Mouse (Mus musculus): ENCODE measurements around the gene Mast4.
"Not testable (repeated sequence)": the region's sequence is repeated elsewhere in the genome, so short reads cannot be mapped to it uniquely, and the experiment has no call there.

Mast4 gene

DNA sequence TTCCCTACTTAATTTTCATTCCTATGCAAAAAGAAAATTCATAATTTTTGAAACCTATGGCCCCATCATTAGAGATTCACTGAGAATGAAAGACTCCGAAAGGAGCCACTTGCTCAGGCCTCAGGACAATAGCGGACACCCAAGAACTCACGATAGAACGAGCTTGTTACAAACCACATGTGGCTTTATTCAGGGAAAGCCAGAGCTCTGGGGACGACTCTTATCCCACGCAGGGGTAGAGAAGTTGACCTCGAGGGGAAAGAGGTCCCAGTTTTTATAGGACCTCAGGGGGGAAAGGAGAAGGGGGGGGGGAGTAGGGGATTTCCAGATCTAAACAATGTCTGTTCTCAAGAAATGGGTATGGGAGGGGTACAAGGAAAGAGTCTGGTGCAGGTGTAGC, 605.3 kb downstream of the Mast4 start:
- in situ Hi-C loops (cut with MboI, MseI) = not testable (repeated sequence)

DNA sequence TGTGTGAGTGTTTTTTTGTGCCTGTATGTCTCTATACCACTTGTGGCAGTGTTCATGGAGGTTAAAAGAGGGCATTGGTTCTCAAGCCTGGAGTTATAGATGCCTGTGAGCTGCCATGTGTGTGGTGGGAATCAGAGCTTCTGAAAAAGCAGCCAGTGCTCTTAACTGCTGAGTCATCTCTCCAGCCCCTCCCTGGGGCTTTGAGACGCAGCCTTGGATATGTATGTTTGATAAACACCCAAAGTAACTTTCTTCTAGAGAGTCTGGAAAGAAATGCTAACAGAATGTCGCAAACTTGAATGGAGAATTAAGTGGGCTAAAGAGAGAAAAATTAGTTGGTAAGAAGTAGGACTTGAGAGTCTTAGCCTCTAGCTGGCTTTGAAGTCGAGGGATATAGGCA, 606.3 kb downstream of the Mast4 start:
- in situ Hi-C loops (cut with MboI, MseI) = no loop called here

DNA sequence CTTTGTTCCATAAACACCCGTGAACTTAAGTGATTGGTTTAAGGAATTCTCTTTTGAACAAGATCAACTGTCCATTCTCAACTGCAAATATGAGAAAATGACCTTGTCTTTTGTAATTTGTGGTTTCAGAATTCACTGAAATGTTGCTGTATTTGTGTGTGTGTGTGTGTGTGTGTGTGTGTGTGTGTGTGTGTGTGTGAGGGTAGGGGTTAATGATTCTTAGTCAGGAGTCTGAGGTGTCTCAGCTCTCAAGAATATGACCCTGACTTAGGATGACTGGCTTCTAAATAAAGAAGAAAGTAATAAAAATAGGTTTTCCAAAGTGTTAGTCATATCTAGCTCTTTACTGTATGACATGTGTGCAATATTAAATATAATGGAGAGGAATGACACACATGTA, 607.4 kb downstream of the Mast4 start:
- in situ Hi-C loops (cut with MboI, MseI) = no loop called here

DNA sequence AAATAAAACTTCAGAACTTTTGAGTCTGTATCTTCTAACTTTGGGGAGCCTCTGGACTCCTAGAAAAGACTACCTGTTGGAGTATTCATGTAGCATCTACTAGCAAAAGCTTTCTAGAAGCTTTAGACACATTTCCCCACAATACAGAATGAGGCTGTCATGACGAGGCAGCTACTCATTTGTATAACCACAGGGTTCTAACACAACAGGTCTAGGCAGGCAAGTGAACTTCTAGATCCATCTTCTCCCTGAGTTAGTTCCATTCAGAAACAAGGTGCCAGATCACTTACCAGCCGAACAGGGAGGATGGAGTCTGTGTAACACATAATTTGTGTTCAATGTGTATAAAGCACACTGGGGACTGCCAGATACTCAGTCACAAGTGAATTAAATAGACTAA, 608.4 kb downstream of the Mast4 start:
- in situ Hi-C loops (cut with MboI, MseI) = no loop called here

DNA sequence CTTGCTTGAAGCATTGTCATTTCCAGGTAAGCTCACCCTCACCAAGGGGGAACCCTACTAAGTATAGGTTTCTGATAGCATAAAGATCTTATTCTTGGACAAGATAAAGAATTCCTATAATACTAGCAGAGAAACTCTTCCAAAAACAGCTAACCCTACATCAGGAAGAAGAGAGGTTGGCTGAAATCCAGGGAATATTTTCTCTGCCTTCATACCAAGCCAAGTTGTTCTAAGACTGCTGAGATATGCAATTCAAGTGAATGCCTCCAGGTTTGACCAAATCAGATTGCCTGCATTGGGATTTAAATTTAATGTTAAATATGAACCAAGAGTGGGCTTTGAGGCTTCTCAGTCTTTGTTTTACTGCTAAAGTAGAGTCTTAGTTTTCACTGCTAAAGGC, 608.9 kb downstream of the Mast4 start:
- in situ Hi-C loops (cut with MboI, MseI) = no loop called here

DNA sequence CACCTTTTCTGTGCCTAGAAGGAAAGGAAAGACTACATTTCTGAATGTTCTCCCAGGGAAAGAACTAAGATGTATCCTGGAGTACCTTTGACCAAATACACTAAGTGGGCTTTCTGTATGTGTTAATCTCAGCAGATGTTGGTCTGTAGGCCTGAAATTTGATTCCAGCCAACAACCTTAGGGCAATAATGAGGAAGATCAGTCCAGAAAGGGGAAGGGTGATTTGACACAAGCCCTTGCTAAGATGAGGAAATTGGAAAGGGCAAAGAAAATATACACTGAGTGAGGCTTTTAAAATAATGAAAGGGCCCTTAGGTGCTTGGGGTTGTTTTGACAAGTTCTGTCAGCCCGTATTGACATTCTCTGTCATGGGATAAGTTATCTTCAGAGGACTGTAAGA, 617.3 kb downstream of the Mast4 start:
- in situ Hi-C loops (cut with MboI, MseI) = no loop called here

DNA sequence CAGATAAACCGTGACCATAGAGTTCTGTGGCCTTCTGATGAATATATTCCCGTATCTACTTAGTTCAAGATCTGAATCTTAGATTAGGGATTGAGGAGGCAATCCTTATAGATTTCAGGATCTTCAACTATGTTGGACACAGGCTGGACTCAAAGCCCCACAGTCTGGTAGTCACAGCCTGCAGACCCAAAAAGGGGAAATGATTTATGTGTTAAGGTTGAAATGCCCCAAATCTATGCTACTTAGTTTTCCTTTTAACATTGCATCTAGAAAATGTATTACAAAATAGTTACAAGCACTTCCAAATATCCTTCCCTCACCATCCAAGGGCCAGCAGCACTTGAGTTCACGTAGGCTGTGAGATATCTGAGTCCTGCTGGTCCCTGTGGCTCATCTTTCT, 633.6 kb downstream of the Mast4 start:
- in situ Hi-C loops (cut with MboI, MseI) = no loop called here

DNA sequence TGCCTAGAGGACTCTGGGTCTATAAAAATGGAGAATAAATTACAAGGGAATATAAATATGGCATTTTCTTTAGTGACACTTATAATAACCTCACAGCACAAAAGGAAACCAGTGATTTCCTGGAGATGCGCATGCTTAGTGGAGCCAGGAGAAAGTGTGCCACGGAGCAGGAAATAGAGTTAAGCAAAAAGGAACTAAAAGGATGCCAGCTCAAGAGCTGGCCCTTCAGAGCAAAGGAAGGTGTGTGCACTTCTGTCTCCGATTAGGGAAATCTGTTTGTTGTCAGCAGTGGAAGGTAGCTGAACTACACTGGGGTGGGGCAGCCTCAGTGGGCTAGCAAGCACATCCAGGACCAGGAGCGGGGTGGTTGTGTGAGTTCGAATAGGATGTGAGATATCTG, 634.1 kb downstream of the Mast4 start:
- in situ Hi-C loops (cut with MboI, MseI) = no loop called here

DNA sequence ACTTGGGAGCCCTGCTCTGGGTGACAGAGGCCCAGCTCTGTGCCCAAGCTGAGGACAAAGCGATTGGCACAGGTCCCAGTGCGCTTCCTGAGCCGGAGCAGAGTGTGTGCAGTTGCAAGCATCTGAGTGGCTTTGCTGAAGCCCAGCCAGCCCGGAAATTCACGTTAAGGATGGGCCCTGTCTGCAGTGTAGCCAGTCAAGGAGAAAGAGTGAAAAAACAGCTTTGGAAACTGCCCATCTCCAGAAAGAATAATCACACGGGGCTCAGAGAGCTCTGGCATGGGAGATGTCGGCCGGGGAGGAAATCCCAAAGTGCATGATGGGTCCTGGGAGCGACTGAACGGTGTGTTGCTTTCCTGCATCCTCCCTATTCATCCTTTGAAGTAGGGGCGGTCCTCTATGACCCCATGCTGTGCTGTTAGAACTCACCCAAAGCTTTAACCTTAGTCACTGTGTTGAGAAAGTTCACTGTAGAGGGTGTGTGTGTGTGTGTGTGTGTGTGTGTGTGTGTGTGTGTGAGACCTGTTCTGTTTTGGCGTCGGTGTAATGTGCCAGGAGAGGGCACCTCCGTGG, 635.5 kb downstream of the Mast4 start:
- in situ Hi-C loops (cut with MboI, MseI) = loop anchor here in 1 of 2 experiments (10.0 kb wide), 1 partner anchor 216 kb away; no protein-coding TSS in a partner anchor

DNA sequence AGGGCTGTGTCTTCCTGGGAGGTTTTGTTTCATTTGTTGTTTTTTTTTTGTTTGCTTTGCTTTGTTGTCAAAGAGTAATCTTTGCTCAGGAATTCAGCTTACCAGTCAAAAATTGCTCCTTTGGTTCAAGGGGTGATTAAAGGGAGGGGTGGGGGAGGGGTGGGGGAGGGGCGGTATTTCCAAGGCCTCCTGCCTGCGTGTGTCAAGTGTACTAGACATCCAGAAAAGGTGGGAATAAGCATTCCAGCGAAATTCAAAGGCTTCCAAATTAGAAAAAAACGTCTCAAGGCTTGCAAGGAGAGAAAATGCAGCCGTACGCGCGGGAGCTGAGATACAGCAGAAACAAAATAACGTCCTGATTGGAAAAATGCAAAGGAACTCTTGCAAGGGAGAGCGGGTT, 636.0 kb downstream of the Mast4 start:
- in situ Hi-C loops (cut with MboI, MseI) = loop anchor here in 1 of 2 experiments (10.0 kb wide), 1 partner anchor 216 kb away; no protein-coding TSS in a partner anchor

DNA sequence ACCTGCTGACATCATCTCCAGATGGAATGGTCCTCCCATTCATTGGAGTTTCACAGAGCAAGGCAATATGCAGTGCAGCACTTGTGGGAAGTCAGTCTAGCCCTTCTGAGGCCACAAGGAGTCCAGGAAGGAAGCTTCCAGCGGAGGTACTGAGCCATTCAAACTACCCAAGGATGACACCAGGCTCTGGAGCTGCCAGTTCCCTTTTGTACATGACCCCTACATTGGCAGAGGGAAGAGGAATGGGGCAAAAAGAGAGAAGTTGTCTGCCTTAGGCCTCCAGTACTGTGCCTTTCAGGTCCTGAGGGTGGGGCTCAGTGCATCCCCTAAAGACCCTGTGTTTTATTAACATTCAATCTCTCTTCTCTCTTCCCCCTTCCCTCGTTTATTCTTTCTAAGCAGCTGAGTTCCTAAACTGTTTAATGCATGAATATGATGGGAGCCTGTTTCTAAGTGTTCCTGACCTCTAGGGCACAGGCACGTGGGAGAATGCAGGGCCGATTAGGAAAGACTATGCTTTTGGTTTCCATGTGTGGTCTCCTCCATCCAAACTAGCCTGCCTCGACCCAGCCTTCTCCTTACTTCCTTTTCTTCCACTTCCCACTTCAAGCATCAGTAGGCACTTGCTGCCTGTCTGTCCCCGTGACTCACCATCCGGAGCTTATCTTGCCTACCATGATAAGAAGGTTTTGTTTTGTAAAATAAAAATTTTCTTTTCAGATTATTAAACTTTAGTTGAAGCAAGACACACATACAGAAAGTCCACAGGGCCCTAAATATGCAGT, 639.0 kb downstream of the Mast4 start:
- in situ Hi-C loops (cut with MboI, MseI) = loop anchor here in 1 of 2 experiments (10.0 kb wide), 1 partner anchor 219 kb away; no protein-coding TSS in a partner anchor

DNA sequence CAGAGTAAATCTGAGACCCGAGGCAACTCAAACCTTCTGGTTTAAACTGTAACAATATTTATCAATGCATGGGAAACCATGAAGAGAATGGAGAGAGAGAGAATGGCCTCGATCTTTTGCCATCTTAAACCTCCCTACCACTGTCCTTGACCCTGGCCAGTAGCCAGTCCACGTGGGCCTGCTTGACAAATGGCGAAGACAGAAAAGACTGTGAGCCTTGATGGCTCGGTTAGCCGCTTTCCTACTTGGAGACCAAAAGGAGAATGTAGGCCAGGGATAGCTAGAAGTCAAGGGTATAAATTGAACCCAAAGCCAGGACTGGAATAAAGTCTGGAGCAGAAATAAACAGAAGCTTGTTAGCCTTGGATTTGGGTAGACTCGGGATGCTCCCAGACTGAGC, 640.1 kb downstream of the Mast4 start:
- in situ Hi-C loops (cut with MboI, MseI) = loop anchor here in 1 of 2 experiments (10.0 kb wide), 1 partner anchor 221 kb away; no protein-coding TSS in a partner anchor

DNA sequence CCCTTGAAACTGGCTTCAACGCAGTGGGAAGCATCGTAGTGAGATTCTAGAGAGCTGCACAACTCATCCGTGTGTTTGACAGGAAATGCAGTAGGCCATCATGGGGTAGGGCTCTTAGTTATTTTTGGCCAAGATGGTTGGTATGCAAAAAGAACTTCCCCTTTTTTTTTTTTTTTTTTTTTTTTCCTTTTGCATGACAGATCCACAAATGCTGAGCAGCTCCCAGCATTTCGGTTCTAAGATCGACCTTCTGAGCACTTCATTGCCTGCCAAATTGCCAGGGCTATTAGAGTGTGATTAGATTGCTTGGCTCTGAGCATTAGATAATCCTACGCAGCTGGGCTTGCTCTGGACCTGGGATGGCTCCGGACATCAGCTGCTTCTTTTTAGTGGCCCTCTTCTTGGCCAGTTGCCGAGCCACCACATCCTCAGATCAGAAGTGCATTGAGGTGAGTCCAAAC, 640.9 kb downstream of the Mast4 start, which contains the start of gene Cd180:
TSS of gene Cd180 (plus strand) at position 218 of the 461 bp plus-strand sequence.
- in situ Hi-C loops (cut with MboI, MseI) = loop anchor here in 1 of 2 experiments (10.0 kb wide), 1 partner anchor 221 kb away; no protein-coding TSS in a partner anchor

DNA sequence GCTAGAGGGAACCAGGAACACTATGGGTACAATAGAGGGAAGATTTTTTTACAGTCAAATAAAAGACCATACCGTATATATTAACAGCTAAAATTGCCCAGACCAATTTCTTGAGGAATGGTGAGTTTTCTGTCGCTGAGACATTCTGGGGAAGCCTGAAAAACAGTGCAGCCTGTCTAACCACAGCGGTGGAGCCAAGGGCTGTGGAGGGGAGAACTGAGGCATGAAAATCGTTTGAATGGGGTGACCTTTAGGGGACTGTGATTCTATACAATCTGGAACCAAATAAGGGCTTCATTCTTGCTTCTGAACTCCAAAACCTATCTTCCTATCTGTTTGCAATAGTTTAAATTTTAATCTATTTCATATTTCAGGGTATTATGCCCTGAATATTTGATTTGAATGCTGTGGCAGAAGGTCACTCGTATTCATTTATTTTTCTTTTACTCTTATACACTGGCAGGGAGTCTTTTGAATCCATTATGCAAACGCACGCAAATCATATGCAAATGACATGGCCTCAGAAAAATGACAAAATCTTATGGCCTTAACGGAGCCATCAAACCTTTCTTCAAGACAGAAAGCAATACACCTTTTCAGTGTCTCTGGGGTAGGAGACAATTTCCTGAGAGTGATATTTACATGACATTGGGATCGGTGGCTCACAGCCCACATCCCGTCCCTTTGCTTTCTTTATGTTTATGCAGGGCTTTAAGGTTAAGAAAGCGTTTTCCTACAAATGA, 642.7 kb downstream of the Mast4 start:
- in situ Hi-C loops (cut with MboI, MseI) = loop anchor here in 1 of 2 experiments (10.0 kb wide), 1 partner anchor 223 kb away; no protein-coding TSS in a partner anchor

DNA sequence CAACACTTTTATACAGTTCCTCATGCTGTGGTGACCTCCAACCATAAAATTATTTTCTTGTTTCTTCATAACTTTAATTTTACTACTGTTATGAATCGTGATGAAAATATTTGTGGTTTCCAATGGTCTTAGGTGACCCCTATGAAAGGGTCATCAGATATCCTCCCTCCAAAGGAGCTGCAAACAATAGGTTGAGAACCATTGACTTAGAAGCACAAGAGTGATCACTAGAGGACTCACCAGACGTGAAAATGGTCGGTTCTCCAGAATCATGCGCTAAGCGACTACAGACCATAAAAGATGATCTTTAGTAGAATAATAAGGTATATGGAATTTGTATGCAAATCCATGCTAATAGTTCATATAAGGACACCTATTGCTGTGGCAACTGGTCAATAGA, 644.1 kb downstream of the Mast4 start:
- in situ Hi-C loops (cut with MboI, MseI) = loop anchor here in 1 of 2 experiments (10.0 kb wide), 1 partner anchor 225 kb away; no protein-coding TSS in a partner anchor

DNA sequence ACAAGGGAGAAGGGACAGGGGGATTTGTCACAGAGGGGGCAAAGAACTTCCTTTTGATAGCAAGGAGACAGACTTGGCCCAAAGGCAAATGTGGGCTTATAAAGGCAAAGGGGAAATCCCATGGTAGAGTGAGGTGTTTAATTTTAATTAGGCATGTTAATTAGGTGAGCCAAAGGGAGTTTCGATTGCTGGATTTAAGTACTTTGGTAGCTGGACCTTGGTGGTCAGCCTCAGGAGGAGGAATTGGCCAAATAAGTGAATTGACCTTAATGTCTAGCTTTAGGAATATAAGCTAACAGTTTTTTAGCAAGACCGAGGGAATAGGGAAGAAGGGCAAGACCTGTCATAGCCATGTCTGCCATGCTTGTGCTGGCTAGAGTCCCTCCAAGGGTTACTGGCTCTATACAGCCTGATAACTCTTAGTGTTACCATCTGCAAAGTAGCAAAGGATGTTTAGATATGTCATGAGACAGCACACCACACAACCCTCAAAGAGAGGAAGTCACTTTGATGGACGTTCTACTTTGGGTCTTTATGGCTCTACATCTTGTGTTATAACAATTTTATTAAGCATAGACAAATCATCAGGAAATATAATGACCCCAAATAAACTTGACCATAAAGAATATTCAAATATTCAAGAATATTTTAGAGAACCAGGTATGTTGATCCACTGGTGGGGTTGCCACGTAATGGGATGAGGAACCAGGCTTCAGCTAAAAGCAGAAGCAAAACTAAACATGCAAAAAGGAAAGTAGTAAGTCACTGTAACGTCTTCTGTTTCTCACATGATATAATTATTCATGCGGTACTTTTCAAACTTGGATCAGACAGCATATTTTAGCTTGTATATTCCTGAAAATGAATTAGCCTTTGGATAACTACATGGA, 644.9 kb downstream of the Mast4 start:
- in situ Hi-C loops (cut with MboI, MseI) = loop anchor here in 1 of 2 experiments (10.0 kb wide), 1 partner anchor 225 kb away; no protein-coding TSS in a partner anchor

DNA sequence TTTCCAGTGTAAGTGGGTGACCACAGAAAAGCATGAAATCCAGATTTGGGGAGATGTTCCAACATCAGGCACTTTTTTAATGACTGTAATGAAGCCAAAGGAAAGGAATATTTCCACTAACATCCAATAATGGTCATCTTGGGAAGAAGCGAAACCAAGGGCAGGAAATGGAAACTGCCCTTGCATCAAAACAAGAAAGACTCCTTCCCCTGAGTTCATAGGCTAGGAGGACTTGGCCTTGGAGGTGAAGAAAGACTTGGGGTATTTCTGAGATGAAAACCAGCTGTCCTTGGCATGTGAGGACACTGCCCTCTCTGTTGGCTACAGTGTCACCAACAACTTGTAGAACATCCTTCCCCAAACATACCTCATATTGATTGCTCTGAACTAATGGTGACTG, 646.2 kb downstream of the Mast4 start:
- in situ Hi-C loops (cut with MboI, MseI) = no loop called here

DNA sequence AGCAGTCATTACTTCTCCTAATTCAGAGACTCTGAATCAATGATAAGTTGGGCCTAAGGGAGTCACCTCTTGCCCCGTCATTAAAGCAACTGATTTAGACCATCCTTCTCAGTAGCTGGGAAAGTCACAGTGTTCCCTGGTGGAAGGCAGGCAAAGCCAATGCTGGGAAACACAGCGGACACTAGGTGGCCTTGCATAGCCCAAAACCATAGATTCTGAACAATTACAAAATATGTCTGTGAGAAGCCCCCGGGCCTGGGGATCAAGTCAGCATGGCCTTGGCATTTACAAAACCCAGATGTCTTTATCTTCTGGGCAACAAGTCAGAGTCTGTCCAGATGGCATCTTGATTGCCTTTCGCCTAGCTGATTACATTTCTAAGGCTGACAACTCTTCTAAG, 649.4 kb downstream of the Mast4 start:
- in situ Hi-C loops (cut with MboI, MseI) = loop anchor here in 1 of 2 experiments (5.0 kb wide), 1 partner anchor 57 kb away; no protein-coding TSS in a partner anchor

Measured in T-helper 17 cell (primary cell).